Mouse (Mus musculus) urinary bladder, postnatal 25 days (tissue): Measurements from ENCODE around the gene Ccdc137.
A peak's percentile ranks its signal among the peaks of the same experiment; 100 is the strongest.

Source experiments
- DNase-seq: peaks from one replicate; pipeline ENCODE4 v3.0.0; 2022; ENCODE audit warnings: low spot score

Gene Ccdc137

DNA sequence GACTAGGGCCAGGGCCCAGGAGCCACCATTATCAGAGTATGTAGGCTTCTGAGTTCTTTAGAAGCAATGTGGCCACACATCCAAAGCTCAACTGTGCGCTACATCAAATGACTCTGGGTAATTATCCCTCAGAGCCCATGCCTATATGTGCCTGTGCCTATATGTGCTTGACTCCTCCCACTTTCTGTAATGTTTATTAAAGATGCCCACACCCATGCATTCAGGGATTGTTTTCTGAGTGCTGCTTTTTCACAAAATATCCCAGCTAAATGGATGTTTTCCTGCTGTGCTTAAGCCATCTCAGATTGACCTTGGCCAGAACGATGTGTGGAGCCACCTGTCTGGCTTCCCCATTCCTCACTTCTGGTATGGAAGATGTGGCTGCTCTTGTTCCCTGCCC, 5.6 kb downstream of the Ccdc137 start:
- DNase-seq = no peak

DNA sequence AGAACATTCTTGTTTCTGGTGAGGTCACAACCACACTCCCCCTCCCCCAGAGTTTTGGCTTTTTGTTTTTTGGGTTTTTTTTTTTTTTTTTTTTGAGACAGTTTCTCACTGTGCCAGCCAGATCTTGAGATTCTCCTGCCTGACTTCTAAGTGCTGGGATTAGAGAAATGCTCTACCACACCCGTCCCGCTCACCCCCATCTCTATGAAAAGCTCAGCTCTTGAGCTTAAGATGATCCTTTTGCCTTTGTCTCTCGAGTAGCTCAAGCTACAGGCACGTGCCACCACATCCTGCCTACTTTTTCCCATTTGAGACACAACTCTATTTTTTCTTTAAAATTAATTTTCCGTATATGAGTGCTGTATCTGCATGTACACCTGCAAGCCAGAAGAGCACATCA, 6.5 kb downstream of the Ccdc137 start:
- DNase-seq = no peak

DNA sequence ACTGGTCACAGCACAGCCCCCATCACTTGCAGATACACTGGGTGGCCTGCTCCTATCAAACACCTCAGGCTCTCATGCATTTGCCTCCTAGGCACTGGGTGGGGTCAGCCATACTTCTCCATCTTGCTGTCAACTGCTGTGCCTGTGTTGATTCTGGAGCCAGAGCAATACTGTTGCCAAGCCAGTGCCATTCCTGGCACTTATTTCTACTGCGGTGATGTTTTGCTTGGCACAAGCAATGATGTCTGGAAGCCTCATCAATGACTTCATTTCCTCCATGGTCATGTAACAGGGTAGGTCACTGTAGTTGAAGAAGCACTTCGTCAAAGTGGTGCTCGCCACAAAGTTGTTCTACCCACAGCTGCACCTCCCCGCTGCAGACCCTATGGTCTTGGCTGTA, 7.6 kb downstream of the Ccdc137 start:
- DNase-seq = no peak

DNA sequence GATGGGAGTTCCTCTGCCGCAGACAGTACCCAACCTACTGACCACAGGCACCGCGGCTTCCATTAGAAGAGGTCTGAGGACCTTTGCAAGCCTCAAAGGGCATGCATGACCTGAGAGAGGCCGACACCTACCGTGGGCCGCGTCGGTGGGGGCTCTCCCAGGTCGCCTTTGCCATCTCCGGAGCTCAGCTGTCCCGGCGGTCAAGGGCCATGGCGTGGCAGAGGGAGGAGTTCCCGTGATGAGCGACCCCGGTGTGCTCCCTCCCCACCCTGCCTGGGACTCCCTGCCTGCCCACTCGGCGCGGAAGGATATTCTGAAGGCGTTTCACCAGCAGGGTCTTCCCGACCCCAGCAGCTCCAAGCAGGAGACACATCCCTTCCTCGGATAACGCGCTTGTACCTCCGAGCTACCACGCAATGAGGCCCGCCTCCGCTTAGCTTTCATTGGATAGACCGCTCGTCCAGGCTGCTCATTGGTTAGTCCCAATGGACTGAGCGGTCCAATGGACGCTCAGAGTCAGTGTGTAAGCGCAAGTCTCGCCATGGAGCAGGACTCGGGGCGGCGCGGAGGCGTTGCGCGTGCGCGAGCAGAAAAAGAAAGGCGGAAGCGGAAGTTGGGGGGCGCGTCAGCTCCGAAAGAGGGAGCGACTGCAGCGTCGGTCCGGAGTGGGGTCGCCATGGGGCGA, 9.3 kb downstream of the Ccdc137 start, which contains the start of gene Arl16:
TSS of gene Arl16 (minus strand) at position 557 of the 685 bp plus-strand sequence.
- DNase-seq = peak; percentile 84

DNA sequence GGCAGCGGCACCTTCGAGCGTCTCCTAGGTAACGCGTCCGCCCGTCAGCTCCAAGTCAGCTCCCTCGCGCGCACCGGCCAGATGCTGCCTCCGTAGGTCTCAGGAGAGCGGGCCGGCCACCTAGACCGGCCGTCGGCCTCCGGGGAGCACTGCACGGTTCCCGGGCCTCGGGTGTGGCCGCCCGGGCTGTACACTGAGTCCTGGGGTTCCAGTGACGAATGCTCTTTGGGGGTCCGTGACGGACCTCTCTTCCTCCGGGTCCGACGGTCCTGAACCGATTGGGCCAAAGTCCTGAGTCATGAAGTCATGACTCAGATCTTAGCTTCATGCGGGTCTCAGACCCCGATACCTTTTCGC, 9.8 kb downstream of the Ccdc137 start:
- DNase-seq = no peak

DNA sequence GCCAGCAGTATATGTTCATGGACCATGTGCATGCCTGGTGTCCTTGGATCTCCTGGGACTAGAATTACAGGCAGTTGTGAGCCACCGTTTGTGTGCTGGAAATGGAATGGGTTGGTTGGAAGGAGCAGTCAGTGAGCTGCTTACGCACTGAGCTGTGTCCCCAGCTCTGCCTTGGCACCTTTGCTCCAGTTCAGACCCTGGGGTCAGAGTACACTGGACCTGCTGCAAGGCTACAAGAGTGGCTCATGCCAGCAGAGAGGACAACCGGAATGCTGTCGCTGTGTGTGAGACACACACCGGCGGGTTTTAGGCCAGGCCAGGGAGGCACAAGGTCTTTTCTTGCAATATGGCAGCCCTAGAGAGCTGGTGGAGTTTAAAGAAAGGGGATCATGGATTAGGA, 14.1 kb downstream of the Ccdc137 start:
- no peak for DNase-seq

DNA sequence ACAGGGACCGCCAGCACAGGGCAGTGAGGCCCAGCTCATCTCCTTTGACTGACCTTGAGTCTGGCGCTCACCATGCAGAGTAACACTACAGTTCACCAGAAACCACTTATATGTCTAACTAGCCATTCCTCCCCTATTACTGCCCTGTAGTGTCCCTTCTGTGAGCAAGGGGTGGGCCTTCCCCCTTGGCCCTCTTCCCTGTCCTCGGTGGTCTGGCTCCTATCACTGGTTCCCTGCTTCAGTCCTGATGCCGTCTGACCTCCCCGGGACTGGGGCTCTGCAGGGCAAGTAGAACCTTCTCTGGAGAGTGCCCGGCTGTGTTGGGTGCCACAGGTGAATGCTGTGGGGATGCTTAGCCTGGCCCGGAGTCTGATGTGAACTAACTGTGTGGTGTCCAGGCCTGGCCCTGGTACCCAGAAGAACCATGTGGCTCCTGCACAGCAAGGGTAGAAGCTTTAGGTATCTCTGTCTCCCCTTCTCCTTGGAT, 25.6 kb downstream of the Ccdc137 start:
- DNase-seq = no peak

DNA sequence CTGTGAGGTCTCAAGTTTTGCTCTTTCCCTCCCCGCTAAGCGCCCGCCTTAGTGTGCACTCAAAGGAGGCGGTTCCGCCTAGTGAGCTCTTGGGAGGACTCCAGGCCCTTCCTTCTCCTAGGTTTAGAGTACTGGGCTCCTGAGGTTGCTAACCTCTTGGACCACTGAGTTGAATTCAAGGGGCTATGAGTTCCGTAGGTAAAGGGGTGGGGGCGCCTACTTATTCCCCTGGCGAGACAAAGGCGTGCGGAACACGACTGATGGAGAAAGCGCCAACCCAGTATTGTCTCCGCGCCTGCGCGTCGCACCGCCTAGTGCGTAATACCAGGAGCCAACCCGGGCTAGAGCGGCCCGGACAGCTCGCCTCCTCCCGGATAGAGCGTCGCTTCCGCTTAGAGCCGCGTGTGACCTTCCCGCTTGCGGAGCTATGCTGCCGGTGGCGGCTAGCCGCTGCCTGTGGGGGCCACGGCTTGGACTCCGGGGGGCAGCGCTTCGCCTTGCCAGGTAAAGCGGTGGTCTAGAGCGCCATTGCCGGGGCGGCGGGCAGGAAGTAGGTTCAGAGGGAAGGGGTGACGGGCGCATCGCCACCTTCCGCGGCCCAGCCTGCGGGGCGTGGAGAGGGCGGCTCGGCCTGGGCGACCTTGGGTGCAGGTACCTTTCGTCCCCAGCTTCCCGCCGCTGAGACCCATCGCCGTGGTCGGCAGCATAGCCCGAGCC, 26.5 kb downstream of the Ccdc137 start, which contains the start of gene Mrpl12:
TSS of gene Mrpl12 (plus strand) at position 349 of the 717 bp plus-strand sequence.
- peak; percentile 81 for DNase-seq

DNA sequence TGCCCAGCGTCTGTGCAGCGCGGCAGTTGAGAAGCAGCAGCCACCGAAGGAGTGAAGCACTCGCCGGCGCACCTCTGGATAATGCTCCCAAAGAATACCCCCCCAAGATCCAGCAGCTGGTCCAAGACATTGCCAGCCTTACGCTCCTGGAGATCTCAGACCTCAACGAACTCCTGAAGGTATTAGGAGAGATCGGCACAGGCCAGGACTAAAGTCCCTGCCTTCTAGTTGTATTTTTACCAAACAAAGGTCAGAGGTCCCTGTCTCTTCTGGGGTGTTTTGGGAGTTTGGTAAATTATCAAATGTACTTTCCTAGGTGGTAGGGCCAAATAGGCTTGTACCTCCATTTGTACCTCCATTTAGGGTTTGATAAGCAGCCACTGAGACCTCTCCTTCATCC, 27.3 kb downstream of the Ccdc137 start:
- DNase-seq = no peak

DNA sequence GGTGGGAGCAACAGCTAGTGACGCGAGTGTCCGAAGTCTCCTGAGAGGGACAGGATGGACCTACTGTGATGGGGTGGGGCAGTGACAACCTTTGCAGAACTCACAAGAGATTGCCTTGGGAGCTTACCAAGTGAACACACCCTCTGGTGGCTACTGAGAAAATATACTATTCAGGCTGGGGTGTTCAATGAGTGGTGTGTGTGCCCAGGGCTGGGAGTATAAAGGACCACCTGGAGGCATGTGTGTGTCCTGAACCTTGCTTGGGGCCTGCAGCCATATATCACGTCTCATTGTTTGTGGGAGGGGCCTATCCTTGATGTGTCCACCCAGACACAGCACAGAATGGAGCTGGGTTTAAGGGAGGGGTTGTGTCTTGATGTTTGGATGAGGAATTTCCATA, 30.6 kb downstream of the Ccdc137 start:
- DNase-seq = no peak

DNA sequence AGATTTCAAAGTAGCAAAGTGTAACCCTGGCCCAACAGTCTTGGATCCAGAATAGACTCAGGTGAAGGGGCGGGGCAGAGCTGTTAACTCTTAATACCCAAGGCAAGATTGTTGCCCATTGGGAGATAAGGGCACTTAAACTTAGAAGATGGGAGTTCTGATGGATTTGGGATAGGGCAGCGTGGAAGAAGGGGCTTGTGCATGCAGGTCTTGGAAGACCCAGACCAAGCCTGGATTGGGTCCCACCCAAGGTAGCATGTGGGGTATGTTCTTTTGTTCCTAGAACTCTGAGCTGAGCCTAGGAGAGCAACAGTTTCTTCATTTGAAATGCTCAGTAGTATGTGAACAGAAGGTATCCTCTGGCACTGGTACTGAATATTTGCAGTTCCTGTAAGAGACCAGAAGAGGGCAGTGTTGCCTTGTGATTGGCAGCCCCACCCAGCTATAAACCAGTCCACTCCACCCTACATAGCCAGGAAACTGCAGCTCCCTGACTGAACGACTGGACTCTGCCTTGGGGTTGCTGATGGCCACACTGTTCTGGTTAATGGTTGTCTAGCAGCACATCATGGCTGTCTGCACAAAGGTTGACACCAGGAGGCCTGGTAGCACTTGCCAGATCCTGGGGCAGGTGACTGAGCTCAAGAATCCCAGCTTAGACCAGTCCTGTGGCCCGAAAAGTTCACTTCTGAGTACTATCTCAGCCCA, 31.3 kb downstream of the Ccdc137 start:
- DNase-seq = no peak

DNA sequence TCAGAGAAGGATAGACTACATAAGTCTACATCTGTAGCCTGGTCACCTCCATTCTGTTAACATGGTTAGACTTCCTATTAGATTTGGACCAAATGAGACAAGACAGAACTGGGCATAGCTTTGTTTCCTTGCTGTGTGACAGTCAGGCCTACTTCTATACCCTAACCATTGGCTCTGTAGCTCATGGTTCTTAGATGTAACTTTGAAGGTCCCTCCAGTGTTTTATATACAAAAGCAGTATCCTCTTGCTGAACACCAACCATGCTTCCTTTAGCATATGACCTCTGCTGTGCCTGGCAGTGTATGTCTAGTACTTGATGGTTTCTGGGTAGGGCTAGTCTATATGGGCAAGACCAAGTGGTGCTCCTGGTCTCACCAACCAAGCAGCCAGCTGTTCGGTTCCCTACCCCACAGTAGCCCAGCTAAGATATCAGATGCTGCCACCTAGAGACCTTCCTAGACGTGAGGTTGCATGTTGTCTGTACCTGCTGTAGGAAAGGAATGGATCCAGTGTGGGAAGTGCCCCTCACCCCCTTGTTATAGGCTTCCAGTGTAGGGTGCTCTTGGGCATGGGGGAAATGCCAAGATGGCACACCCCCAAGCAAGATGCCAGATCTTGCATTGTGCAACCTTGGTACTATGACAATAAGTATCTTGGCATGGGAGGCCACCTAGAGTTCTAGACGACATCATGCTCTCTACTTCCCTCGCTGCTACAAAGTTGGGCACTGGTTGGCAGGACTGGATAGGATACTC, 32.6 kb downstream of the Ccdc137 start:
- no peak for DNase-seq

DNA sequence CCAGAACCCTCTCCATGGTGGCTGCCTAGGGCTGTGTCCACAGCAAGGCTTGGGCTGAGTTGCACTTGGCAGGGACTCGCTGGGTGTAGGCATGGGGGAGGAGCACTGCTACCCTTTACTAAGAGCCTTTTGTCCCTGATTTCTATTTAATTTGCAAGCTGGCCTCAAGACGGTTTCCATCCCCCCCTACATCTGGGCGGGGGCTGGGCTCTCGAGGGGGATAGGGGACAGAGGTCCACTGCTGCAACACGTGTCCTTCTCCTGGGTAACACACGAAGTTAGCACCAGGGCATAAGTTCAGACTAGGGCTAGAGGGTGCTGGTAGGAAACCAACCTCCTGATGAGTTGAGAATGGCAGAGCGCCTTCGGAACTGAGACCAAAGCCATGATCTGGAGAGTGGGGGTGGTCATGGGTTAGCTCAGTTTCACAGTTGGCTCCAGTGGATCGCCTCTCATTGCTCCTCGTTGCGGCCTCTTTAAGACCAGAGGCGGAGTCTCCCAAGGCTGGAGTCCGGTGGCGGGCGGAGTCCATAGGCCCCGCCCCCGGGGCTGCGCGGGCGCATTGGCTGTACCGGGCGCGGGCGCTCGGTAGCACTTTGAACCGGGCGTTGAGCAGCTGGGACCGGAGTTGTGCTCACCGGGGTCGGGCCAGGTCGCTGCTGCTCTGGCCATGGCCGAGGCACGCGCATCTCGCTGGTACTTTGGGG, 33.6 kb downstream of the Ccdc137 start, which contains the start of gene Slc25a10:
TSS of gene Slc25a10 (plus strand) at position 524 of the 707 bp plus-strand sequence.
- DNase-seq = peak; percentile 81

DNA sequence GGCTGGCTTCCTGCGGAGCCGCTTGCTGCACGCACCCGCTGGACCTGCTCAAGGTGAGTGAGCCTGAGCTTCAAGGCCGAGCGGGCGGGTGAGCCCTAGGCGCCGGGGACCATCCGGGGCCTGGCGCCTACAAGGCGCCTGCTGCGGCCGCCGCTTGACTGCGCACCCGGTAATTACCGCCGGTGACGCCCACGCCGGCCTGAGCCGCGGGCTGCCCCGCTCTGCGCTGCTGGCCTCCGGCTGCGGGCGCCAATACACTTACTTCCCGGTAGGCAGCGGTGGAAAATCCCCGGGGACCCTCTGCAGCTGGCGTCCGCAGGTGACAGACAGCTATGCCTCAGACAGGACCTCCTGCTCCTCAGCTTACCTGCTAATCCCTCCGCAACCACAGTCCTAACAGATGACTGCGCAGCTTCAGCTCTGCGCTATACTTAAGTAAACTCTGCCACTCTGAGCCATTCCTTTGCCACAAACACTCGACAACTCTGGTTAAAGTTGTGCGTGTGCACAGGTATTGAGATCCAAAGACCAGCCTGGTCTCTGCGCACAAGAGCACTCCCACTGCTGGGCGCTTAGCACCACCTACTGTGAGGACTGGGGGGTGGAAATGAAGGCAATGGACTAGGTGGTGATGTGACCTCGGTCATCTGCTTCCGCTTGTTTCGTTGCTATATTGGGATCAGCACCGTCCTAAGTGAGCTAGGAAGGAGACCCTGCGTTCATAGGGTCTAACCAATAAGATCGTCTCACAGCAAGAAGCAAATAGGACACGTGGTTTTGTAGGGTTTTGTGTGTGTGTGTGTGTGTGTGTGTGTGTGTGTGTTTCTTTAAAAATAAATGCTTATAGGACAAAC, 34.3 kb downstream of the Ccdc137 start:
- DNase-seq = no peak

DNA sequence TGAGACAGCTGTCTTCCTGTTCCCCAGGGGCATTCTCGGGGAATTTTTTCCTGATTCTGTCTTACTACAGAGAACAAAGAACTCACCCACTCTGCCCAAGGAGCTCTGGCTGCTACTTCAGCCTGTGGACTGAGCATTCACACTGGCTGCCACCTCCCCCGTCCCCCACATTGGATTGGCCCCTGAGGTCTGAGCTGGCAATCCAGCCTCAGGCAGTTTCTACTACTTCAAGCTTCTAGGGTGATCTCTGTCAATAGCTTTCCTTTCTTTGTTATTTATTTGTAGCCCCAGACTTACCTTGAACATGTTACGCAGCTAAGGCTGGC, 34.9 kb downstream of the Ccdc137 start:
- no peak for DNase-seq

DNA sequence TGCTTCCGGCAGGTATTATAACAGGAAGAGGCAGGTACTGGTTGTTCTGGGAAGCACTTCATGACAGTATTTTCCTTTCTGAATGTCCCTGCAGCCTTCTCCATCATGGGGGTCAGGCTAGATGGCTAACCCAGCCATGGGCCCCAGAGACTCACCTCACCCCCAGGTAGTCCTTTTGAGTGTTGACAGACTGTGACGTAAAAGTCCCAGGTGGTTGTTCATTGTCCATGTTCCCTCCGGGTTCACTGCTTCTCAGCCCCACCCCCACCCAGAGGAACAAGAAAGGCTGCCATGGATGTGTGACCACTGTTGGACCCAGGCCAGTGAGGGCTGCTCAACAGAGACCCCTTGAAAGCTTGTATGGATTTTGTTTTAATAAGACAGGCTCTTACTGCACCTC, 35.4 kb downstream of the Ccdc137 start:
- DNase-seq = no peak

DNA sequence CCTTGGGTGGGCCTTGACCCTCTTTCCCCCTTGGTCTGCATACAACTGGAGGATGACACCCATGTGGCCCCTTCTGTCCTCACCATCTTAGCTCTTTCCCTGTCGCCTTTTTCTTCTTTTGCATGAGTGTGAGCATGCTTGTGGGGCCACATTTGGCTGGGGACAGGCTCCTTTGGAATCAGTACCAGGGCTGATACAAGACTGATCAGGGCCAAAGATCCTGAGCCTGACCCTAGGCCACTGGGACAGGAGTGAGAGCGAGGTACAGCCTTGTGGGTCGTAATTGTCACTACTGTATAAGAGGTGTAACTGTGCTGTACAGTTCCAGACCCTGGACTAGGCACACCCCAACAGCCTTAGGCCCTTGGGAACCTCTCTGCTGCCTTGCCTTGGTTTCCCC, 36.0 kb downstream of the Ccdc137 start:
- DNase-seq = no peak

DNA sequence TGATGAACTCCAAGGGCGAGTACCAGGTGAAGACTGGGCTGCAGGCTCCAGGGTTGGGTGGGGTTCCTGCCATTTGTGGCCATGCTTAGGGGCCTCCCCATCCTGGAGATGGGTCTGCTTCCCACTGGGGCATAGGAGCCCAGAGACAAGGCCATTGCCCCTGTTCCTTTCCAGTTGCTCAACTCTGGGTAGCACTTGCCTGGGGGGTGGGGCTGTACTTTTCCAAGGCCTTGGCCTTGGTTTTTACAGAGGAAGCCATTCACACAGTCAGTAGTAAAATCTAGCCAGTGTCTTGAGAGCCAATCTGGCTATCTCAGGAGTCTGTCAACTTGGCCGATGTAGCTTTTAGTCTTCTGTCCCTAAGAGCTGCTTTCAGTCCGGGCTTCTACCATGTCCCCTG, 39.5 kb downstream of the Ccdc137 start:
- DNase-seq = no peak

DNA sequence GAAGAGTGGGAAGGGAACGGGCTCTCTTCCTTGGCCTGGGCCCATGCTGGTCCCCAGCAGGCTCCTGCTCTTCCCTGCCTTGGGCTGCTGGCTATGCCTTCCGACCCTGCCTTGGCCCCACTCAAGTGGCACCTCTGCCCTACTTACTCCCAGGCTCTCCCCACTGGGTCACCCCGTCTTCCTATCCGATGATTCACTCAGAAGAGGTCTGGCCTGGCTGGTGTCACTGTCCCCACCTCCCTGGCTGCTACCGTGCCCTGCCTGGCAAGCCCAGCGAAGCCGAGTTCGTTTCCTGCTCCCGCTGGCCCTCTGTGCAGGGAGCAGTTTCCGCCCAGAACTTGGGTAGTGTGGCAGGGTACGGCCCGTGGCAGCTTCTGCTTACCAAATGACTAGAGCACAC, 40.3 kb downstream of the Ccdc137 start:
- DNase-seq = no peak

DNA sequence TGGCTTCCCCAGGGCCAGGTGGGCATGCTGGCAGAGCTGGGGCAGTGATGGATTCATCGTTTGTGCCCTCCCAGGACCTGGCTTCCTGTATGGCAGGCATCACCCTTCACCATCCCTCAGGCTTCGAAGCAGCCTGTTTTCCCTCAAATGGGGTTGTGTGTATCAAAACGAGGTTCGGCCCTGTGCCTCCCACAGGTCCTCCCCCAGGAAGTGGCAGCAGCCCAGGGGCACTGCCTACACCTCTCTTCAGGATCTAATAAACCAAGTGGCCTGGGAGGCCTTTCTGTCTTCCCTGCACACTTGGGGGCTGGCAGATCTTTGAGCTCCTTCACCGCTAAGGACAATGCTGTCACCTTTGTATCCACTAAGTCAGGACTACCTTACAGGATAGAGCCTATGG, 41.0 kb downstream of the Ccdc137 start:
- no peak for DNase-seq

DNA sequence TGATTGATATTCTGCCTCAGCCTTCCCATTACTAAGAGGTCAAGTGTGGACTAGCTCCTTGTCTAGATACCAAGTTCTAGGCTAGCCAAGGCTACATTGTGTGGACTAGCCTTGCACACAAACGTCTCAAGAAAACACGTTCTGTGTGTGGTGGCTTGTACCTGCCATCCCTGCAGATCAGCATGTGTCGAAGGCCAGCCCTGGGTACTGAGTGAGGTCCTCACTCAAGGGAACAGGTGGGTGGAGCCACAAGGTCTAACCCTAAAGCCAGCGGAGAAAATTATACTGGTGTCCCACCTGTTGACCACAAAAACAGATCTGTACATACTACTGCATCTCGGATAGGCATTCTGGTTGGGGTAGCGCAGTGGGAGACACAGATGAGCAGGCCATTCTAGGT, 42.0 kb downstream of the Ccdc137 start:
- no peak for DNase-seq
